Mouse (Mus musculus) layer of hippocampus, adult 2 months (tissue): ENCODE results near the gene Smco4. TPM values are rescaled to one million over a fixed set of nuclear protein-coding genes. Genes with fewer than 3 reads are reported as not detected.

Experiments
- DNase-seq, 2 experiments: peaks; one replicate each; pipeline ENCODE4 v3.0.0; 2022; ENCODE audit warnings: low spot score in 2 of 2
- H3K27ac ChIP-seq: fragments of 200-600 bp; 2 replicates; pipeline ENCODE4 v1.8.1; 2022
- H3K4me3 ChIP-seq: fragments of 200-600 bp; 2 replicates; pipeline ENCODE4 v1.8.1; 2022; ENCODE audit warnings: mild to moderate bottlenecking
- CTCF ChIP-seq: fragments of 200-600 bp; conservative IDR thresholded peaks from 2 replicates; pipeline ENCODE4 v1.8.1; 2022; ENCODE audit warnings: antibody characterized with exemption, mild to moderate bottlenecking, moderate library complexity
- total RNA-seq, 2 experiments: library from RNA; stranded (reverse); gene quantifications; 2 replicates each; pipeline ENCODE4 v1.2.3; 2021

The Smco4 gene
- total RNA-seq, 2 experiments from 2014 or later, result 6.6 to 8.6 TPM

- Histone ChIP-seq H3K4me3 (no peak overlapping the region), H3K27ac (no peak overlapping the region)
- no peak for DNase-seq
- no peak for TF ChIP-seq CTCF
Observed at GRCm38 (mm10) chr9:15578427-15578826, 85.2 kb downstream of the Smco4 start.

- H3K27ac ChIP-seq, result no peak overlapping the region
- no peak for TF ChIP-seq CTCF
- no peak overlapping the region for H3K4me3 ChIP-seq
- DNase-seq, result no peak
Observed at GRCm38 (mm10) chr9:15578946-15579345, 85.7 kb downstream of the Smco4 start.

- DNase-seq, result peak in 1 of 2 experiments; percentile 15
- TF ChIP-seq CTCF, result no peak
- H3K27ac ChIP-seq, result no peak overlapping the region
- no peak overlapping the region for H3K4me3 ChIP-seq
Observed at GRCm38 (mm10) chr9:15580176-15580575, 86.9 kb downstream of the Smco4 start.

GRCm38 (mm10) chr9:15582026-15582425 lies 88.8 kb downstream of the Smco4 start:
- no peak for TF ChIP-seq CTCF
- no peak overlapping the region for H3K4me3 ChIP-seq
- peak; percentile 7 to 38 for DNase-seq
- H3K27ac ChIP-seq, result peak overlapping the region; percentile 73

- no peak for TF ChIP-seq CTCF
- Histone ChIP-seq H3K27ac (no peak overlapping the region), H3K4me3 (no peak overlapping the region)
- DNase-seq, result no peak
Observed at GRCm38 (mm10) chr9:15584209-15584608, 91.0 kb downstream of the Smco4 start.

GRCm38 (mm10) chr9:15585956-15586355 lies 92.7 kb downstream of the Smco4 start:
- no peak overlapping the region for H3K4me3 ChIP-seq
- DNase-seq, result no peak
- H3K27ac ChIP-seq, result no peak overlapping the region
- TF ChIP-seq CTCF, result no peak

- TF ChIP-seq CTCF, result no peak
- Histone ChIP-seq H3K27ac (no peak overlapping the region), H3K4me3 (no peak overlapping the region)
- no peak for DNase-seq
Observed at GRCm38 (mm10) chr9:15587157-15587854, 94.1 kb downstream of the Smco4 start.

- no peak overlapping the region for H3K4me3 ChIP-seq
- H3K27ac ChIP-seq, result no peak overlapping the region
- DNase-seq, result no peak
- TF ChIP-seq CTCF, result no peak
Observed at GRCm38 (mm10) chr9:15594148-15594547, 100.9 kb downstream of the Smco4 start.

Other genes with a start within 250 kb of the Smco4 start
- 10 to 100 TPM; 36.2 to 41.9 TPM for gene Med17, start 213.5 kb upstream of the Smco4 start, total RNA-seq
- gene Taf1d, start 187.2 kb upstream of the Smco4 start, total RNA-seq, result 10 to 100 TPM; 33.2 to 33.5 TPM
- 10 to 100 TPM; 17.2 to 20.0 TPM for gene 4931406C07Rik, start 187.0 kb upstream of the Smco4 start, total RNA-seq
- 10 to 100 TPM; 23.1 to 24.6 TPM for gene Cep295, start 135.6 kb upstream of the Smco4 start, total RNA-seq
- gene Deup1, start 134.5 kb downstream of the Smco4 start, total RNA-seq, result under 1 TPM; 0.61 to 1.00 TPM
- 10 to 100 TPM; 44.6 TPM for gene Slc36a4, start 216.3 kb downstream of the Smco4 start, total RNA-seq